In genomic region chr17:25612537-25612936, GRCm38 (mm10) we compare ENCODE assay signal across 19 mouse cellular contexts. TPM values are rescaled to one million over a fixed set of nuclear protein-coding genes. Genes with fewer than 3 reads are reported as not detected.
A peak's percentile ranks its signal among the peaks of the same experiment; 100 is the strongest.
DNase-seq lines count a peak whose midpoint lies in the region; ATAC-seq lines count a peak whose summit lies in the region.
"Had no signal": no experiment of that assay in that cellular context is flagged by ENCODE, and none has a peak within 500 bp of the region (broad histone marks: within the 10 kb centered on the region; RNA-seq: fewer than 3 reads in every experiment).

No protein-coding gene starts in this region.

- no peak for ATAC-seq in cerebellum, adult (ENCODE audit: insufficient number of reproducible peaks, low FRiP score, low TSS enrichment)
- ATAC-seq: CD4-positive, CD25-positive, alpha-beta regulatory T cell, adult 4 months; forebrain, embryonic 15.5 days; intestine, embryonic 16.5 days had no signal

- peak; percentile 28 for DNase-seq in cerebellum, adult 11 months
- peak; percentile 36 for DNase-seq in ZHBTc4 (ENCODE audit: low read depth, low spot score)
- peak; percentile 37 for DNase-seq in cerebellum, adult 8-10 months
- DNase-seq in cerebellum, postnatal 14 days, result peak; percentile 52 to 64
- no peak for DNase-seq in heart, adult 18-20 months
- no peak for DNase-seq in kidney, postnatal 14 days
- no peak for DNase-seq in left cerebral cortex, adult 18-20 months (ENCODE audit: low spot score in 2 of 2)
- DNase-seq: adrenal gland, adult 8-10 months; adrenal gland, postnatal 36 days; B cell, adult 2 months; gastrocnemius, postnatal 36 days; heart, adult 2 months; heart, postnatal 36 days; kidney, adult 2 months had no signal

RNA-seq across cellular contexts. Expression of gene Lmf1, which starts 33.7 kb away (rescaled TPM):
- 10 to 100 TPM; 29.8 to 31.8 TPM for total RNA-seq in heart, adult 18-20 months (2021)
- 10 to 100 TPM; 19.1 to 20.2 TPM for total RNA-seq in left cerebral cortex, adult 18-20 months (2021)

RNA-seq across cellular contexts. Expression of gene Sox8, which starts 42.1 kb away (rescaled TPM):
- total RNA-seq in heart, adult 18-20 months (2021), result under 1 TPM; 0.20 to 0.31 TPM
- total RNA-seq in left cerebral cortex, adult 18-20 months (2021), result 10 to 100 TPM; 52.1 to 55.2 TPM
- total RNA-seq: MEL had no signal

Comparison
In these comparisons a context has a peak if more than half of its experiments do, and no peak if none do; other contexts are left out.
1. DNase-seq: peak in cerebellum, adult 11 months (single experiment), ZHBTc4 (single experiment), cerebellum, adult 8-10 months (single experiment) and cerebellum, postnatal 14 days (2 of 2); none in heart, adult 18-20 months (0 of 2), kidney, postnatal 14 days (single experiment) and left cerebral cortex, adult 18-20 months (0 of 2).
2. RNA of gene Sox8, which starts 42.1 kb away (total RNA-seq): 52.1 to 55.2 TPM in left cerebral cortex, adult 18-20 months; 0.20 to 0.31 TPM in heart, adult 18-20 months; every median in the first group is over 10 times any median in the second.